Mouse (Mus musculus): ENCODE measurements at regions not wholly inside any gene's neighbourhood (a gene's known extent, or its start where the extent isn't known, plus 50 kb on each side); places are given as distances from the start of the nearest gene placed in this dataset.

DNA sequence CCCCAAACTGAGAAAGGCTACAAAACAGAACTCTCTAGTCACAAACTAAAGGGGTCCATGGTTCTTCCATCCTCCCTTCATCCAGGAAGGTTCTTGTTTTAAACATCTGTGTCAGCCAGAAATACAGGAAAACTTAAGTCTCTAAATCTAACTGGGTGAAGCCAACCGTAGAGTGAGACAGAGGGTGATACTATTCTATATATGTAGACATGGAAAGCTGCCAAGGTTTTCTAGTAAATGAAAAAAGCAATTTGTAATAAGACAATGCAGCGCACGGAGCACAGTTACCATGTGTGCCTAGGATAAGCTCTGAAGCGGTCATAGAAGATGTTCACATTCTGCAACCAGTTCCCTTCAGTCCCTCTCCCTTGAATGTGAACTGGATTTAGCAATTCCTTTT lies 55.4 kb downstream of the Ppp1r3c start:
- no peak for DNase-seq (ENCODE audit: low read depth, low spot score)

DNA sequence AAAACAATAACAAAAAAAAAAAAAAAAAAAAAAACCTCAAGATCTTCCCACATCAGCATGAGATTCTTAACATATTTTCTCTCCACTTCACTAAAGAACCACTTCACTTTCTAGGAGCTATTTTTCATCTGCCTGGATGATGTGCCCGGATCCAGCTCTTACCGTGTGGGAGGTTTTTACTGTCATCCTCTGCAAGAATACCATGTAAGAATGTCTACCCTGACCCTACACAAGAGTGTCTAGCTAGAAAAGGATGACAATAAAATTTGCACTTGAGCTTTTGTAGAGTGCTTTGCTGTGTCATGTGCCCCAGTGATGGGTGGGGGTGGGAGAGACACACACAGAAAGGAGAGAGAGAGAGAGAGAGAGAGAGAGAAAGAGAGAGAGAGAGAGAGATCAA lies 56.1 kb downstream of the Ppp1r3c start:
- no peak for DNase-seq (ENCODE audit: low read depth, low spot score)

DNA sequence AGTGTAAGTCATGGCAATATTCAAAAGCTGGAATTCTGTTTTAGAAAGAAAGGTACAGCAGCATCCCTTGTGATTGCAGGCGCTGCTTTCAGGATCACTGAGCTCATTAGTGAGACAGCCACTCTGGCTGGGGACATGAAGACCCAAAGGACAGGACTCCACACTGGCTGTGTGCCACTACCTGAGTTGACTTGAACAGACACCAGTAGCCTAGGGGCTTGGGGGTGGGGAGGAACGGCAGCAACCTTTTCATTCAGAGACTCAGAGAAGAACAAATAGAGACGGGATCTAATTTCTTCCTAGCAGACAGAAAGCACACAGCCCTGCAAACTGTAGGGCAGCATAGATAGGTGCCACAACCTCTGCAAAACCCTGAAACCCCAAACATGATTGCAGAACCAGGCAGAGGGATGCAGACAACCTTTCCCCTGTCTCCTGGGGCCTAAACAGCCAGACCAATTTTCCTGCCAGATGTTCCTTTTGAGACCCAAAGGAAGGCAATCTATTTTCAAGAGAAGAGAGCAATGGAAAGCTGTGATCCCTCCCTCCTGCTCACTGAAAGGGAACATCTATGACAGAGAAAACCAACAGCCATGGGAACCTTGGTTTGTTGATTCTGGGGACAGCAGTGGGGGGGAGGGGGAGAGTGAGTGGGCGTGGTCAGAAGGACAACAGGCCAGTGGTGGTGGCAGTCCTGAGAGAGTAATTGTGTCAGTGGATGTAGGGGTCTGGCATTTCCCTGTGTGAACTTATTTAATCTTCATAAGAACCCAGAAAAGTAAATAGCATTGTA lies 57.2 kb downstream of the Ppp1r3c start:
- peak; percentile 34 for DNase-seq (ENCODE audit: low read depth, low spot score)

DNA sequence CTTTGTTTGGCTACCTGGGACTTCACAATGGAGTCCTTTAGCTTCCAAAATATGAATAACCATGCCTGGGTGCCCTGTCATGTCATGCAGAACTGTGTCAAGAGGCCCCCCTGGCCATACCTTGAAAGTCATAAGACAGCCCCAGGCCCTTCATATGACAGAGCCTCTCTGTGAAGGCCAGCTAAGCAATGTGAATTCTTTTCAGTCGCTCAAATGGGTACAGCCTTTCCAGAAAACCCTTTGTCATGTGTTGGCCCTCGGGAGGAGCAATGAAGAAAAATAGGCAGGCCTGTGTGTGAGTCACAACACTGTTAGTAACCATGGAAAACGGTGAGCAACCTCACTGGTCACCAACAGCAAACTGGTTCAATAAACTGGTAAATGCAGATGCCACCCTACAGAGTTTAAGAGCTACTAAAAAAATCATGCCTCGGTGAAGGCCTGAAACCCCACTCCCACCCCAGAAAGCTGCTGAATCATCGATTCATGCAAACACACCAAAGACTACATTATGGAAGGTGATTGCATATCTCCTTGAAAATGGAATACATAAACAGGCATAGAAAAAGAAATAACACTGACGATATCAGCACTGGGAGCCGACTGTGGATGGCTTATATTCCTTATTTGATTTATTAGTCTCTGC lies 57.9 kb downstream of the Ppp1r3c start:
- DNase-seq (ENCODE audit: low read depth, low spot score), result no peak

DNA sequence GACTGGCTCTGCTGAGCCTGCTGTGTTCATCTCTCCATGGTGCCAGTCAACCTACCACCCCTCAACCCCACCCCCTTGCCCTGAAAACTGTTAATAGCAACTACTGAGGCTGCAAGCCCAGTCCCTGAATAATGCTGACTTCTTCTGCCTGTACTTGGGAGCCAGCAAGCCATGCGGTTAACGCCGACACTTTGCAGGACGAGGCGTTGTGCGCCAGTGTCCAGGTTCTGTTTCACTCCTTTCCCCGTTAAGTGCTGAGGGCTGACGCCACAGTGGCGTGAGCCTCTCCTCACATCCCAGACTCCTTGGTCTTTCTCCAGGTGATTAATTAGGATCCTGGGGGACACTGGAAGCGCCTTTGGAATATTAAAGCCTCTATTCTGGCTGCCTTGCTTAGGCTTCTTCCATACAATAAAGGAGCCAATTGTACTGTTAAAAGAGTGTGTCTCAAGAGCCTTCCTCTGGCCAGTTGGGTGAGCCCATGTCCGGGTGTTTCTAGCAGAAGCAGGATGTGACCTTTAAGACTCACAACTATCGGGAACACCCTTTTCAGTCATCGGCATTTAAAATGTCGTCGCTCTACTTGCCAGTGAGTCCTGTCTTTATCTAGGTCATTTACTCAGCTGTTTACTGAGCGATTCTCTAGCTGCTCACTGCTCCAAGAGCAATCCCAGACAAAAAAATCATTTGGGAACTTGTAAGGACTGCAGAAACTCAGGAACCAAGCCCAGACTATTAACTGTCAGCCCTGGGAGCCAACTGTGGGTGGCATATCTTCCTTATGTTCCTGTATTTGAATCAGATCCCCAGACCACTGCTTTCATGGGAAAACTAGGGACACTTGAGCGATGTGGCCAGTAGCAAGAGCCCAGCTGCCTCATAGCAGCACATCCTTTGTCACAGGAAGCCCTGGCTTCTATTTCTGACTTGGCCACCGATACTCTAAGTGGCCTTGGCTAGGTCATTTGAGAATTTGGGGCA lies 59.1 kb downstream of the Ppp1r3c start:
- DNase-seq (ENCODE audit: low read depth, low spot score), result no peak

DNA sequence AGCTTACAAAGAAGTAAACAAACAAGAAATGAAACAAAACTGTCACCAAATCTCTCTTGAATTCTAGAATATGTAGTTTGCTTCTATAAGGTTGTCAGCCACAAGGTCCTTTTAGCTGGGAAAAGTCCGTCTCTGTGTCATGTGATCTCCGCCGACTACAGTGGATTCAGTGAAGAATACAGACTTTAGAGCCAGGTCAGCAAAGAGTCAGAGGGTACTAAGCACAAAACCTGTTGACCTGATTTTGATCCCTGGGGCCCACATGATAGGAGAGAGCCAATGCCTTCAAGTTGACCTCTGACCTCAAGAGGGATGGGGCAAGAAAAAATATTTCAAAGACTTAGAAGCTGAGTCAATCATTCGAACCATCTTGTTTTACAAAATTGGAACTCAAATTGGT lies 61.5 kb downstream of the Ppp1r3c start:
- no peak for DNase-seq (ENCODE audit: low read depth, low spot score)

DNA sequence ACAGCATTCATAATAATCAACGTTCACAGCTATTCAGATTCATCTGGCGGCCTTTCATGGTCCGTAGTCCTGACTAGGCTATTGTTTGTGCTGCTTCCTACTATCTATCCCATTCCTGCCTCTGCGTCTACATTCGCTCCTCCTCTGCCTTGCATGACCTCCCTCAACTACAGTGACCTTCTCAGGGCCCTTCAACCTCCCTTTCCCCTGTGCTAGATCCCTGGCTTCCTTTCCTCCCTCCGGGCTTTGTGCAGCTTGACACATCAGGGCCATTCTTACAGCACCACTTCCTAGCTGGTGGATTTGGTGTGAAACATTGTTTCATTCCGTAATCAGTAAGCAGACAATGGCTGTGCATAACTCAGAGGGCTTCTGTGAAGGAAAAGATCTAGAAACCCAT lies 65.6 kb downstream of the Ppp1r3c start:
- DNase-seq (ENCODE audit: low read depth, low spot score), result no peak

Measured in mesoderm, embryonic 11.5 days (tissue).